Mouse (Mus musculus) lung, postnatal 4 days (tissue): ENCODE data around the gene Slc22a7.
A peak's percentile ranks its signal among the peaks of the same experiment; 100 is the strongest.

ENCODE experiments used
- DNase-seq, 2 experiments: peaks; one replicate each; pipeline ENCODE4 v3.0.0; 2021

The Slc22a7 gene

DNA sequence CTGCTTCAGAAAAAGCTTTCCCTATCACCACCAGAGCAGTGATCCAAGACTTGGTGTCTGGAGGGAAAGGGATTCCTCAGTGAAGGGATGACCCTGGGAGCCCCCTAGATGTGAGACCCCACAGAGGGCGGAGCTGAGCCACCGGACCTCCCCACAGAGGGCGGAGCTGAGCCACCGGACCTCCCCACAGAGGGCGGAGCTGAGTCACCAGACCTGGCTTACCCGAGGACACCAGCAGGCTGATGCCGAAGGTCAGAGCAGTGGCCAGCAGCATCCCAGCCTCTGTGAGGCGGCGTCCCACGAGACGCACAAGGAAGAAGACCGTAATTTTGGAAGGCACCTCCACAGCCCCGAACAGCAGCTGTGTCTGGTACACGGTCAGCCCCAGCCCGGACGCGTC lies 4.6 kb downstream of the Slc22a7 start:
- DNase-seq = peak in 1 of 2 experiments; percentile 42

DNA sequence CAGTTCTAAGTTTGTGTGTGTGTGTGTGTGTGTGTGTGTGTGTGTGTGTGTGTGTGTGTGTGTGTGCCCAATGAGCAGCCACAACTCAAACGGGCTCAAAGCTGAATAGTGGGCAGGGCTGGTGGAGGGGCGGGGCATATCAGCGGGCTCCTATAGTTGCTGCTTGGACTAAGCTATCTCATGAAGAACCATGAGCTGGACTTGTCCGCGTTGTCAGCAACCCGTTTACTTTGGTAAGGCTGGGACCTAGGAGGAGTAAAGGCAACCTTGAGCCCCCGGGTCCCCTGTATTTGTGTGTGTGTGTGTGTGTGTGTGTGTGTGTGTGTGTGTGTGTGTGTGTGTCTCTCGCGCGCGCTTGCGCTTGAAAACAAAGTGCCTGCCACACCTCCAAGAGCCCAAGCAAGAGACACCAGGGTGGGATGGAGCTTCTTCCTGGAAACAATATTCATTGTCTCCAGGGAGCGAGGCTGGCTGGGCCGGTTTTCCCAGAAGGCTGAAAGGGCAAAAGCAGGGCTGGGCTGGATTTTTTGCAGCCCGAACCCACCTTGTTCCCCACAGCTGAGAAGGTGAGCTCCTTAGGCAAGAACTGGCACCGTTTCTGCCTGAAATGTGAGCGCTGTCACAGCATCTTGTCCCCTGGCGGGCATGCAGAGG lies 9.4 kb downstream of the Slc22a7 start, which contains the start of gene Crip3:
Gene Crip3, plus strand, starts transcription at position 166 of the 654 bp plus-strand sequence.
- peak; percentile 25 to 44 for DNase-seq

DNA sequence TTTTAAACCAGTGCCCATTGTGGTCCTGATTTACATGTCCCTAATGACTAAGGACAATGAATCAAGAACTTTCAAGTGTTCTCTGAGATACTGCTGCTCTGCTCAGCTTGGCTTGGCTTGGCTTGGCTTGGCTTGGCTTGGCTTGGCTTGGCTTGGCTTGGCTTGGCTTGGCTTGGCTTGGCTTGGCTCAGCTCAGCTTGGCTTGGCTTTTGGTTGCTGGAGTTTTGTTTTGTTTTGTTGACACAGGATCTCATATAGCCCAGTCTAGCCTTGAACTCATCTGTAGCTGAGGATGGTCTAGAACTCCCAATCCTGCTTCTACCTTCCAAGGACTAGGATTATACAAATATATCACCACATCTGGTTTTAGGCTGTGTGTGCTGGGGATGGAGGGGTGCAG lies 11.8 kb downstream of the Slc22a7 start:
- no peak for DNase-seq

DNA sequence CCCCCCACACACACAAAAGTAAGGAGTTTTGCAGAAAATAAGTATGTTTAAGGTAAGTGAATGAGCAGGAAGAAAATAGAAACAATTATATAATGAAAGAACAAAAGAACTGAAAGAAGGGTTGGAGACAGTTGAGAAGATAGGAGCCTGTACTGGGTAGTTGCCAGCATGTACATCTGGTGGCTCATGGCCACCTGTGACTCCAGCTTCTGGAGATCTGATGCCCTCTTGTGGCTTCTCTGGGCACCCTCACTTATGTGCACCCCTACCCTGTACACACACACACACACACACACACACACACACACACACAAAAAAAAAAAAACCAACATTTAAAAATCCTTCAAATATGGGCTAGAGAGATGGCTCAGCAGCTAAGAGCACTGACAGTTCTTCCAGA lies 18.5 kb downstream of the Slc22a7 start:
- DNase-seq = no peak

DNA sequence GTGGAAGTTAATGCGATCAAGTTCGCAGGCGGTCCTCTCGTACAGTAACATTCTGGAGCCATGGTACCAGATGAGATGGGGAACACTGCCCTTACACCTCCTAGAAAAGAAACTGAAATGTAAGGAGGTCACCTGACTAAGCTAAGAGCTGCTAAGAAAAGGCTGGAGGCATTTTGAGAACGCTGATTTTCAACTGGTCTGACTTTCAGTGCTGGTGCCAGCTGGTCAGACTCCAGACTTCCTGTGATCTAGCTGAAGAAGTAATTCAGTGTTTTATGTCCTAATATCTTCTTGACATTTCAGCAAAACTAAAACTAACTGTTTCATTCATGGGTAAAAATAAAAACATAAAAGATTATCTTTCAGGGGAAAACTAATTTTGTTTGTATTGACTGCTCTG lies 19.6 kb downstream of the Slc22a7 start:
- no peak for DNase-seq

DNA sequence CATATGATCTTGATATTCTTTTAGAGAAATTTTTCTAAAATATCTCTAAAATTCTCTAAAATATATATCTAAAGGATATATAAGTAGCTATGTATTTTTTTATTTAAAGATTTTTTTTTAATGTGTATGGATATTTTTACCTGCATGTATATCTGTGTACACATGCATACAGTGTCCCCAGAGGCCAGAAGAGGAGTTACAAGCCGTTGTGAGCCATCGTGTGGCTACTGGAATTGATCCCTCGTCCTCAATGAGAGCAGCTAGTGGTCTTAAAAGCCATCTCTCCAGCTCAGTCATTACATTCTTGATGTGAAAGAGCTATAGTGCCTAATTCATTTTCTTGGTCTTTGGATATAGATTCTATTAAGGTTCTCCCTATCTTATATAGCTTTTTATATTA lies 29.8 kb downstream of the Slc22a7 start:
- no peak for DNase-seq

DNA sequence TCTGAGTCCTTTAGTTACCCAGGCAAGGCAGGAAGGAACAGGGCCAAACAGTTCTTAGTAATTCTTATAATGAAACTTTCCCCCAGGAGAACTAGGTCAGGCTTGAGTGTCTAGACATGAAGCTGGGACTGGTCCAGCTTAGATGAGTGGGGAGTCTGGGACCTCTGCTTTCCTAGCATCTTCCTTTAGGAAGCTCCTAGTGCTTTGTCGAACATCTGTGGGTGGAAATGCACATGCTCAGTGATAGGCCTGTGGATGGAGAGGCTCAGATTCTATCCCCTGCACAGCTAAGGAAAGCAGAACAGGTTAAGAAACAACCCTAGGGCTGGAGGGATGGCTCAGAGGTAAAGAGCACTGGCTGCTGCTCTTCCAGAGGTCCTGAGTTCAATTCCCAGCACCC lies 43.6 kb downstream of the Slc22a7 start:
- no peak for DNase-seq

DNA sequence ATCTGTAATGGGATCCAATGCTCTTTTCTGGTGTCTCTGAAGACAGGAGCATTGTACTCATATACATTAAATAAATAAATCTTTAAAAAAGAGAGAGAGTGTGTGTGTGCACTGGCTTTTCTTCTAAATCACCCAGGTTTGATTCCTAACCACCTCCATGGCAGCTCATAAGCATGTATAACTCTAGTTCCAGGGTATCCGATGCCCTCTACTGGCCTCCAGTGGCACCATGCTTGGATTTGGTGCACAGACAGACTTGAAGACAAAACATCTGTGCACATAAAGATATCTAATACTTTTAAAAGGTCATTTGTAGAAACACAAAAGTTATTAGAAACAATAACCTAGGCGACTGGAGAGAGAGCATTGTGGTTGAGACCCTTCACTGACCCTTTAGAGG lies 45.2 kb downstream of the Slc22a7 start:
- DNase-seq = peak in 1 of 2 experiments; percentile 34

DNA sequence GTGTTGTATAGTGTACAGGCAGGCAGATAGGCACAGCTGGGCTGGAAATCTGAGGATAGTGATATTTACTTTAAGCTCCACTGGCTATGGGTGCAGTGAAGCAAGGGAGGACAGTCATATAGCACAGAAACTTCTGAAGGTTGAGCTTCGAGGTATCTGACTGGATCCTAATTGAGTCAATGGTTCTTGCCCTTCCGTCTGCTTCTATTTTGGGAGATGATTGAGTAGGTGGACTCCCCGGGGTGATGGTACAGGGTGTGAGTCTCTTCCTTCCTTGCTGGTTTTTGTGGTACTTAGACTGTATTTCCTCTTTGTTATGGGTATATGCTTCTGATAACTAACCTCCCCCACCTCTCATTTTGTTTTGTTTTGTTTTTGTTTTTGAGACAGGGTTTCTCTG lies 50.1 kb downstream of the Slc22a7 start:
- DNase-seq = no peak

DNA sequence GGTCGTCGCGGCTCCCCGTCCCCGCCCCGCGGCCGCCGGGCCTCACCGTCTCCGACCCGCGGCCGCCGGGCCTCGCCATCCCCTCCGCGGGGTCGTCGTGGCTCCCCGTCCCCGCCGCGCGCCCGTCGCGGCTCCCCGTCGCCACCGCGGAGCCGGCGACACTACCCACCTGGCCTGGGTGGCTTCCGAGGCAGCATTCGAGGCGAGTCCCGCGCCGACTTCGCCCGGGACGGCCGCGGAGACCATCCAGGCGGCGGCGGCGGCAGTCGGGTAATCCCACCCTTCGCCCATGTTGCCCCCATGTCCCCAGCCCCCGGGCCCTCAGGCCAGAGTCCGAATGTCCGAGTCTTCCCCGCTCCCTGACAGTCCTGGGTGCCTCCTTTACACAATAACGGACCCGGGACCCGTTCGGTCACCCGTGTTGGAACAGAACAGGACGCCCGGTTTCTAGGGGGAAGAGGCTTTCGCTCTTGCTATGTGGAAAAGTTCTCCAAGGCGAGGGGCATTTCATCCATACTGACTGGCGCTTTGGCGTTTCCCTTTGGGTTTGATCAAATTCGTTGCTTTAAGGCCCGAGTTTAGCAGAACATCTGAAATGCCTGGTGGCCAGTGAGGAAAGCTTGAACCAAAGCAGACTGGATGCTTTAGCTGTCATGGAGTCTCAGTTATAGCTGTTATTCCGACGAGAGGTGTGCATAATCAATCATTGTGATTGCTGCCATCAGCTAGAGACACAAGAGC lies 54.0 kb downstream of the Slc22a7 start:
- peak; percentile 46 to 47 for DNase-seq

DNA sequence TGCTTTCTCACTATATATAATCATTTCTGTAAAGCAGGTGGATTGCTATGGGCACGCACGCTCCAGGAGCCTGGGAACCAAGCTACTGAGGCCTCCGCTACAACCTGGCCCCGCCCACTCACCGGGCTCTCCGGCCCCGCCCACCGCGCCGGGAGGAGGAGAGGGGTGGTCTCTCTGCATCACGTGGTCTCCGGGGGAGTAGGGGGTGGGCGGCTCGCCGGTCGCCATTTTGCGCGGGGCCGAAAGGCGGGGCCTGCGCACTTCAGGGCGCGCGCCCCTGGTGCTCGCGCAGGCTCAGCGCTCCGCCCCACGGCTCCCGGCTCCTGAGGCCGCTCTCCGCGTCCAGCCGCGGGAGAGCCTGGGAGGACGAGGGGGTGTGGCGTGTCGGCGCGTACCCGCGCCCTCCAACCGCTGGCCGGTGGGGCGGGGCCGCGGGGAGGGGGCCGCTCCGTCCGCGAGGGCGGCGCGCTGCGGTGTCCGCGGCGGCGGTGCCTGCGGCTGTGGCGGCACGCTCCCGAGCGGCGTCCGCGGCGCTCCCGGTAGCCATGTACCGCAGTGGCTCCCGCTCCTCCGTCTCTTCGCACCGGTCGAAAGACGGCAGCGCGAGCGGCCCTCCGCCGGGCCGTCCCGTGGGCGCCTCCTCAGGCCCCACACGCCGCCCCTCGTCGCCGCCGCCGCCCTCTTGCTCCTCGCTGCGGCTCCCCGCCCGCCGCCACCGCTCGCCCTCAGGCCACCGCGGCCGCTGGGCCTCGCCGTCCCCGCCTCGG lies 54.8 kb downstream of the Slc22a7 start, which contains the start of gene Zfp318:
Gene Zfp318, plus strand, starts transcription at position 438 of the 767 bp plus-strand sequence.
- DNase-seq = peak; percentile 98 to 99
